Mouse (Mus musculus) hindbrain, embryonic 11.5 days (tissue): ENCODE data around the gene 2900011O08Rik. TPM values are rescaled to one million over a fixed set of nuclear protein-coding genes. Genes with fewer than 3 reads are reported as not detected.

Source experiments
- ATAC-seq: fragments of 200-750 bp; cut with Nextera tagmentation; 2 replicates; pipeline ENCODE4 v1.8.0; 2017; ENCODE audit warnings: mild to moderate bottlenecking, moderate TSS enrichment, moderate library complexity; ENCODE audit not compliant: low FRiP score
- DNase-seq: peaks from one replicate; pipeline ENCODE4 v3.0.0-alpha.2; 2015; ENCODE audit warnings: low spot score
- H3K27ac ChIP-seq: fragments of 300-500 bp; sonication (generic); 2 replicates; pipeline ENCODE4 v1.5.1; 2014; ENCODE audit warnings: mild to moderate bottlenecking, low read depth, low read length
- H3K27me3 ChIP-seq: fragments of 300-500 bp; sonication (generic); 2 replicates; pipeline ENCODE4 v1.6.1; 2014; ENCODE audit warnings: mild to moderate bottlenecking, low read length, moderate library complexity, mixed read lengths; ENCODE audit not compliant: control insufficient read depth, insufficient read depth
- H3K36me3 ChIP-seq: fragments of 300-500 bp; sonication (generic); 2 replicates; pipeline ENCODE4 v1.6.1; 2014; ENCODE audit warnings: mild to moderate bottlenecking, low read length, moderate library complexity, mixed read lengths; ENCODE audit not compliant: control insufficient read depth, insufficient read depth
- H3K4me1 ChIP-seq: fragments of 300-500 bp; sonication (generic); replicated peaks from 2 replicates; pipeline ENCODE4 v1.6.1; 2014; ENCODE audit warnings: low read length, mixed read lengths; ENCODE audit not compliant: control insufficient read depth, insufficient read depth
- H3K4me2 ChIP-seq: fragments of 300-500 bp; sonication (generic); replicated peaks from 2 replicates; pipeline ENCODE4 v1.6.1; 2014; ENCODE audit warnings: mild to moderate bottlenecking, low read depth, low read length
- H3K4me3 ChIP-seq: fragments of 300-500 bp; sonication (generic); 2 replicates; pipeline ENCODE4 v1.5.1; 2014; ENCODE audit warnings: low read depth, low read length
- H3K9ac ChIP-seq: fragments of 300-500 bp; sonication (generic); 2 replicates; pipeline ENCODE4 v1.6.1; 2014; ENCODE audit warnings: low read depth, low read length
- H3K9me3 ChIP-seq: fragments of 300-500 bp; sonication (generic); 2 replicates; pipeline ENCODE4 v1.6.1; 2016; ENCODE audit warnings: low read length; ENCODE audit not compliant: control insufficient read depth
- WGBS: fragments of 180-500 bp; shearing (Covaris S2); extraction: QIAGEN DNeasy Blood & Tissue Kit; methylation state at CpG from one replicate; pipeline ENCODE4 v1.1.7; 2014; 5-methylcytosine and 5-hydroxymethylcytosine counted together
- polyA plus RNA-seq: library from polyadenylated mRNA; unstranded; fragments of >200 nt; fragmentation: Nextera tagmentation; extraction: Ambion mirVana; gene quantifications from 2 replicates; pipeline ENCODE4 v1.2.1, GENCODE M21; 2014

Gene 2900011O08Rik
- 37.1 and 38.4 TPM in 2 replicates for polyA plus RNA-seq

- Histone ChIP-seq H3K4me2 (peak within 1 kb of the TSS; percentile 56), H3K9ac (peak within 1 kb of the TSS; percentile 76), H3K4me1 (no peaks in the 10 kb centered on the region; the same call in 1 of the 2 replicates), H3K4me3 (peak within 1 kb of the TSS; percentile 41), H3K27me3 (no peaks in the 10 kb centered on the region), H3K27ac (peak within 1 kb of the TSS; percentile 66), H3K9me3 (no peaks in the 10 kb centered on the region), H3K36me3 (no peaks in the 10 kb centered on the region)
- ATAC-seq (peak; percentile 85), DNase-seq (peak; percentile 66)
- WGBS = under 1% methylated on average over 31 of the region's 31 CpGs
Observed at GRCm38 (mm10) chr16:13986574-13987478, at the start of gene 2900011O08Rik, which contains the start of gene Ifitm7. Gene 2900011O08Rik, plus strand, starts transcription at chr16:13986604. Gene Ifitm7, minus strand, starts transcription at chr16:13986888.

- 0 out of 2 replicates have a peak, but pooled peaks cover 3% of the 10 kb centered on the region for H3K4me1 ChIP-seq
- no peaks in the 10 kb centered on the region for H3K9me3 ChIP-seq
- peaks cover 6% of the 10 kb centered on the region for H3K27me3 ChIP-seq
- ATAC-seq (peak; percentile 95), DNase-seq (peak; percentile 71)
- H3K9ac ChIP-seq = peak overlapping the region; percentile 50
- H3K36me3 ChIP-seq = no peaks in the 10 kb centered on the region
- H3K4me3 ChIP-seq = peak overlapping the region; percentile 58
- WGBS = 5% methylated on average over 28 of the region's 28 CpGs
- peak overlapping the region; percentile 99 for H3K4me2 ChIP-seq
- H3K27ac ChIP-seq = no peak overlapping the region
Observed at GRCm38 (mm10) chr16:13940139-13940846, 46.1 kb upstream of the 2900011O08Rik start.

GRCm38 (mm10) chr16:13940847-13941395 lies 45.5 kb upstream of the 2900011O08Rik start:
- 4% methylated on average over 34 of the region's 34 CpGs for WGBS

GRCm38 (mm10) chr16:13944178-13944577 lies 42.2 kb upstream of the 2900011O08Rik start:
- Histone ChIP-seq H3K4me1 (0 out of 2 replicates have a peak, but pooled peaks cover 3% of the 10 kb centered on the region), H3K9ac (no peak overlapping the region), H3K4me3 (no peak overlapping the region), H3K9me3 (no peaks in the 10 kb centered on the region), H3K4me2 (no peak overlapping the region), H3K36me3 (no peaks in the 10 kb centered on the region), H3K27ac (no peak overlapping the region), H3K27me3 (peaks cover 6% of the 10 kb centered on the region)
- WGBS = 67% methylated on average over 4 of the region's 4 CpGs
- no peak for ATAC-seq
- DNase-seq = no peak

More at GRCm38 (mm10) chr16:13940847-13941395, 45.5 kb upstream of the 2900011O08Rik start:
- DNase-seq = no peak
- peak overlapping the region; percentile 58 for H3K4me3 ChIP-seq
- H3K27ac ChIP-seq = no peak overlapping the region
- H3K27me3 ChIP-seq = peaks cover 6% of the 10 kb centered on the region
- H3K9ac ChIP-seq = peak overlapping the region; percentile 50
- no peaks in the 10 kb centered on the region for H3K9me3 ChIP-seq
- no peaks in the 10 kb centered on the region for H3K36me3 ChIP-seq
- ATAC-seq = peak; percentile 84
- peak overlapping the region; percentile 99 for H3K4me2 ChIP-seq
- 0 out of 2 replicates have a peak, but pooled peaks cover 3% of the 10 kb centered on the region for H3K4me1 ChIP-seq

GRCm38 (mm10) chr16:13944752-13945151 lies 41.7 kb upstream of the 2900011O08Rik start:
- WGBS = 92% methylated on average over 5 of the region's 5 CpGs
- Histone ChIP-seq H3K4me3 (no peak overlapping the region), H3K27me3 (peaks cover 6% of the 10 kb centered on the region), H3K4me2 (no peak overlapping the region), H3K9me3 (no peaks in the 10 kb centered on the region), H3K9ac (no peak overlapping the region), H3K36me3 (no peaks in the 10 kb centered on the region), H3K4me1 (0 out of 2 replicates have a peak, but pooled peaks cover 3% of the 10 kb centered on the region), H3K27ac (no peak overlapping the region)
- ATAC-seq (no peak), DNase-seq (no peak)

- H3K27ac ChIP-seq = no peak overlapping the region
- ATAC-seq = no peak
Observed at GRCm38 (mm10) chr16:13945153-13945552, 41.3 kb upstream of the 2900011O08Rik start.

GRCm38 (mm10) chr16:13946306-13946705 lies 40.1 kb upstream of the 2900011O08Rik start:
- peaks cover 3% of the 10 kb centered on the region; the same call in 1 of the 2 replicates for H3K27me3 ChIP-seq
- no peak for DNase-seq
- WGBS = 78% methylated on average over 1 of the region's 1 CpGs

More at GRCm38 (mm10) chr16:13945153-13945552, 41.3 kb upstream of the 2900011O08Rik start:
- H3K9me3 ChIP-seq = no peaks in the 10 kb centered on the region
- WGBS = 75% methylated on average over 4 of the region's 4 CpGs
- no peak overlapping the region for H3K4me2 ChIP-seq
- H3K4me3 ChIP-seq = no peak overlapping the region
- no peaks in the 10 kb centered on the region for H3K36me3 ChIP-seq
- no peak overlapping the region for H3K9ac ChIP-seq
- peaks cover 6% of the 10 kb centered on the region for H3K27me3 ChIP-seq
- no peak for DNase-seq
- H3K4me1 ChIP-seq = 0 out of 2 replicates have a peak, but pooled peaks cover 3% of the 10 kb centered on the region

GRCm38 (mm10) chr16:13951245-13951644 lies 35.2 kb upstream of the 2900011O08Rik start:
- Histone ChIP-seq H3K9ac (no peak overlapping the region), H3K36me3 (no peaks in the 10 kb centered on the region), H3K27ac (no peak overlapping the region), H3K4me1 (no peaks in the 10 kb centered on the region), H3K4me2 (no peak overlapping the region), H3K27me3 (no peaks in the 10 kb centered on the region), H3K4me3 (no peak overlapping the region), H3K9me3 (no peaks in the 10 kb centered on the region)
- no peak for DNase-seq
- no peak for ATAC-seq
- WGBS = 74% methylated on average over 3 of the region's 3 CpGs

More at GRCm38 (mm10) chr16:13946306-13946705, 40.1 kb upstream of the 2900011O08Rik start:
- Histone ChIP-seq H3K9me3 (no peaks in the 10 kb centered on the region), H3K9ac (no peak overlapping the region), H3K36me3 (no peaks in the 10 kb centered on the region), H3K4me1 (no peaks in the 10 kb centered on the region), H3K4me3 (no peak overlapping the region), H3K27ac (no peak overlapping the region), H3K4me2 (no peak overlapping the region)
- no peak for ATAC-seq
